ENCODE assay signal across 9 mouse cellular contexts in the genomic region with DNA sequence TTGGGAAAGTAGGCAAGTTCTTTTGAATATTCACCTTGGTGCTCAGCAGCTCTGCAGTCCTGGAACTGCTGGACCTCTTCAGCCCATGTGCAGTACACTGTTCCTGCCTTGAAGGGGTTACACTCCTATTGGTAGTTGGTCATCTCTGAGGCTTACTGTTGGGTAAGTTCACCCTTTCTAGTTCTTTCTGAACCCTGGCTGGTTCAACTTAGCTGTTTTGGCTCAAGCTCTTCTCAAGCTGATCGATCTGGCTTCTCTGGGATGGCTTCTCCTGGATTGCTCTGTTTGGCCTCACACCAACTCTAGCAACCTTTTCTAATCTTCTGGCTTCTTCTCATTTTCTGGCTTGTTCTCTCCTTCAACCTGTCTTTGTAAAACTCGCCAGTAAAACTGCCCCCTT. TPM values are rescaled to one million over a fixed set of nuclear protein-coding genes. Genes with fewer than 3 reads are reported as not detected.
DNase-seq lines count a peak whose midpoint lies in the region; ATAC-seq and TF ChIP-seq lines count a peak whose summit lies in the region.
"Had no signal": no experiment of that assay in that cellular context is flagged by ENCODE, and none has a peak within 500 bp of the region (broad histone marks: within the 10 kb centered on the region; RNA-seq: fewer than 3 reads in every experiment).

No protein-coding gene starts in this region.

- TF ChIP-seq CTCF in bone marrow, adult 2 months (IDR thresholded peaks at IDR 0.05; ENCODE audit: control insufficient read depth, insufficient read depth, low read length), result no peak

- 63% methylated on average over 2 of the region's 2 CpGs for WGBS in kidney, embryonic 14.5 days
- WGBS in bone marrow, adult 2 months, result 33% methylated on average over 2 of the region's 2 CpGs
- 52% methylated on average over 2 of the region's 2 CpGs for WGBS in hindbrain, embryonic 15.5 days
- 57% methylated on average over 2 of the region's 2 CpGs for WGBS in midbrain, embryonic 16.5 days

- no peak overlapping the region for H3K27ac ChIP-seq in kidney, embryonic 14.5 days (ENCODE audit: low read depth, low read length)
- H3K27ac ChIP-seq in bone marrow, adult 2 months (ENCODE audit: control insufficient read depth, insufficient read depth, low read depth, low read length, poor library complexity), result no peak overlapping the region
- H3K27ac ChIP-seq in hindbrain, embryonic 15.5 days (replicated peaks), result no peak overlapping the region
- H3K27ac ChIP-seq in midbrain, embryonic 16.5 days (ENCODE audit: low read length), result no peak overlapping the region

- peak overlapping the region; percentile 32; the same call in 1 of the 2 replicates for H3K9ac ChIP-seq in kidney, embryonic 14.5 days (ENCODE audit: low read depth, low read length)
- peak overlapping the region; percentile 99; the same call in 1 of the 2 replicates for H3K9ac ChIP-seq in hindbrain, embryonic 15.5 days
- no peak overlapping the region for H3K9ac ChIP-seq in midbrain, embryonic 16.5 days (ENCODE audit: low read depth, low read length)

- no peak for DNase-seq in kidney, adult 8-10 months
- no peak for DNase-seq in cerebellum, postnatal 25 days
- no peak for DNase-seq in cerebellum, adult 18-20 months
- DNase-seq in adrenal gland, adult 8-10 months, result no peak
- DNase-seq: kidney, adult 18-20 months had no signal

- H3K36me3 ChIP-seq in kidney, embryonic 14.5 days (ENCODE audit: control insufficient read depth, insufficient read depth, low read length), result no peaks in the 10 kb centered on the region
- no peaks in the 10 kb centered on the region for H3K36me3 ChIP-seq in hindbrain, embryonic 15.5 days
- H3K36me3 ChIP-seq in midbrain, embryonic 16.5 days (ENCODE audit: control insufficient read depth, insufficient read depth, low read length), result no peaks in the 10 kb centered on the region

- TF ChIP-seq POLR2A in bone marrow, adult 2 months (IDR thresholded peaks at IDR 0.05; ENCODE audit: borderline replicate concordance, control insufficient read depth, low read depth, low read length), result no peak

- H3K9me3 ChIP-seq in kidney, embryonic 14.5 days (ENCODE audit: control insufficient read depth, low read length), result no peaks in the 10 kb centered on the region
- H3K9me3 ChIP-seq in hindbrain, embryonic 15.5 days, result no peaks in the 10 kb centered on the region
- H3K9me3 ChIP-seq in midbrain, embryonic 16.5 days (replicated peaks; ENCODE audit: control insufficient read depth, low read length, poor library complexity, severe bottlenecking), result no peaks in the 10 kb centered on the region

- H3K4me3 ChIP-seq in kidney, embryonic 14.5 days (ENCODE audit: low read length), result peak overlapping the region; percentile 97; the same call in 1 of the 2 replicates
- H3K4me3 ChIP-seq in bone marrow, adult 2 months (replicated peaks; ENCODE audit: control insufficient read depth, low read depth, low read length), result peak overlapping the region; percentile 21
- H3K4me3 ChIP-seq in hindbrain, embryonic 15.5 days, result peak overlapping the region; percentile 90
- H3K4me3 ChIP-seq in midbrain, embryonic 16.5 days (ENCODE audit: low read depth, low read length), result peak overlapping the region; percentile 97

- ATAC-seq in kidney, embryonic 14.5 days (ENCODE audit: low FRiP score, low TSS enrichment), result no peak
- no peak for ATAC-seq in hindbrain, embryonic 15.5 days (ENCODE audit: low FRiP score, low read depth)
- no peak for ATAC-seq in midbrain, embryonic 16.5 days

- H3K4me1 ChIP-seq in kidney, embryonic 14.5 days (ENCODE audit: control insufficient read depth, insufficient read depth, low read length), result peaks cover 4% of the 10 kb centered on the region
- H3K4me1 ChIP-seq in bone marrow, adult 2 months (ENCODE audit: control insufficient read depth, insufficient read depth, low read length), result peaks cover 2% of the 10 kb centered on the region
- H3K4me1 ChIP-seq in hindbrain, embryonic 15.5 days (replicated peaks), result peaks cover 39% of the 10 kb centered on the region
- H3K4me1 ChIP-seq in midbrain, embryonic 16.5 days (ENCODE audit: control insufficient read depth, insufficient read depth, low read length), result peaks cover 32% of the 10 kb centered on the region

- peak overlapping the region; percentile 70 for H3K4me2 ChIP-seq in kidney, embryonic 14.5 days (replicated peaks; ENCODE audit: low read depth, low read length)
- peak overlapping the region; percentile 72 for H3K4me2 ChIP-seq in hindbrain, embryonic 15.5 days
- peak overlapping the region; percentile 82 for H3K4me2 ChIP-seq in midbrain, embryonic 16.5 days (ENCODE audit: low read length)

- H3K27me3 ChIP-seq in kidney, embryonic 14.5 days (ENCODE audit: control insufficient read depth, insufficient read depth, low read length), result no peaks in the 10 kb centered on the region
- no peaks in the 10 kb centered on the region for H3K27me3 ChIP-seq in hindbrain, embryonic 15.5 days
- no peaks in the 10 kb centered on the region; the same call in 1 of the 2 replicates for H3K27me3 ChIP-seq in midbrain, embryonic 16.5 days (ENCODE audit: control insufficient read depth, insufficient read depth, low read depth, low read length)

RNA-seq across cellular contexts. Expression of a gene that starts 1.8 kb away (rescaled TPM):
- 12.3 and 25.4 TPM in 2 replicates for polyA plus RNA-seq in kidney, embryonic 14.5 days (2014; fragmentation: Nextera tagmentation; extraction: Ambion mirVana)
- polyA plus RNA-seq in bone marrow, adult 2 months (2011; ENCODE audit: insufficient read depth, insufficient read length, low replicate concordance, missing spikeins), result 27.9 and 36.3 TPM in 2 replicates
- 14.1 and 15.9 TPM in 2 replicates for polyA plus RNA-seq in hindbrain, embryonic 15.5 days (2015; fragmentation: Nextera tagmentation; extraction: Ambion mirVana)
- 14.1 and 17.5 TPM in 2 replicates for polyA plus RNA-seq in midbrain, embryonic 16.5 days (2015; fragmentation: Nextera tagmentation; extraction: Ambion mirVana)
- 10 to 100 TPM; 42.9 to 72.1 (median 55.9) TPM for total RNA-seq in adrenal gland, adult 8-10 months (2022)

Comparison
In these comparisons a context has a peak if more than half of its experiments do, and no peak if none do; other contexts are left out.
1. H3K4me3 ChIP-seq: peak in every context shown above with its lines; median percentile 97 in kidney, embryonic 14.5 days; 97 in midbrain, embryonic 16.5 days; 90 in hindbrain, embryonic 15.5 days; 21 in bone marrow, adult 2 months.